ENCODE assay signal across 9 mouse cellular contexts in genomic region chr12:79679251-79679901, GRCm38 (mm10).
A peak's percentile ranks its signal among the peaks of the same experiment; 100 is the strongest.
DNase-seq lines count a peak whose midpoint lies in the region; ATAC-seq and TF ChIP-seq lines count a peak whose summit lies in the region.
"Had no signal": no experiment of that assay in that cellular context is flagged by ENCODE, and none has a peak within 500 bp of the region (broad histone marks: within the 10 kb centered on the region; RNA-seq: fewer than 3 reads in every experiment).

No protein-coding gene starts in this region.

- no peak for TF ChIP-seq CTCF in kidney, postnatal 0 days (IDR thresholded peaks at IDR 0.05; ENCODE audit: low read depth)

- peaks cover 31% of the 10 kb centered on the region for H3K4me1 ChIP-seq in kidney, postnatal 0 days (replicated peaks; ENCODE audit: insufficient read depth, low read length)
- H3K4me1 ChIP-seq in forebrain, embryonic 14.5 days (ENCODE audit: control insufficient read depth, insufficient read depth, low read length), result peaks cover 17% of the 10 kb centered on the region
- H3K4me1 ChIP-seq in hindbrain, embryonic 12.5 days, result peaks cover 27% of the 10 kb centered on the region
- H3K4me1 ChIP-seq in neural tube, embryonic 15.5 days, result peaks cover 13% of the 10 kb centered on the region

- no peak overlapping the region for H3K4me2 ChIP-seq in kidney, postnatal 0 days (ENCODE audit: low read length)
- H3K4me2 ChIP-seq in forebrain, embryonic 14.5 days (ENCODE audit: low read length), result no peak overlapping the region
- H3K4me2 ChIP-seq in hindbrain, embryonic 12.5 days (replicated peaks), result no peak overlapping the region
- H3K4me2 ChIP-seq in neural tube, embryonic 15.5 days, result no peak overlapping the region

- H3K36me3 ChIP-seq in kidney, postnatal 0 days (ENCODE audit: insufficient read depth, low read length), result no peaks in the 10 kb centered on the region
- H3K36me3 ChIP-seq in forebrain, embryonic 14.5 days (ENCODE audit: control insufficient read depth, insufficient read depth, low read length), result no peaks in the 10 kb centered on the region
- no peaks in the 10 kb centered on the region for H3K36me3 ChIP-seq in hindbrain, embryonic 12.5 days
- H3K36me3 ChIP-seq in neural tube, embryonic 15.5 days, result no peaks in the 10 kb centered on the region

- H3K9me3 ChIP-seq in kidney, postnatal 0 days (replicated peaks; ENCODE audit: low read length), result no peaks in the 10 kb centered on the region
- H3K9me3 ChIP-seq in forebrain, embryonic 14.5 days (replicated peaks; ENCODE audit: control insufficient read depth, low read length), result no peaks in the 10 kb centered on the region
- no peaks in the 10 kb centered on the region for H3K9me3 ChIP-seq in hindbrain, embryonic 12.5 days (replicated peaks)
- H3K9me3 ChIP-seq in neural tube, embryonic 15.5 days (replicated peaks), result no peaks in the 10 kb centered on the region

- DNase-seq in kidney, postnatal 0 days (ENCODE audit: low spot score), result peak; percentile 70
- DNase-seq in kidney, postnatal 10 days, result no peak
- peak; percentile 43 for DNase-seq in forebrain, embryonic 14.5 days (ENCODE audit: low spot score)
- DNase-seq in embryo, embryonic 9.5 days (ENCODE audit: extremely low spot score), result no peak
- no peak for DNase-seq in layer of hippocampus, adult 8-10 months (ENCODE audit: low spot score in 2 of 2)
- DNase-seq in adrenal gland, postnatal 14 days, result no peak

- H3K27me3 ChIP-seq in kidney, postnatal 0 days (ENCODE audit: insufficient read depth, low read length), result no peaks in the 10 kb centered on the region
- no peaks in the 10 kb centered on the region for H3K27me3 ChIP-seq in forebrain, embryonic 14.5 days (replicated peaks; ENCODE audit: control insufficient read depth, insufficient read depth, low read length)
- no peaks in the 10 kb centered on the region for H3K27me3 ChIP-seq in hindbrain, embryonic 12.5 days
- H3K27me3 ChIP-seq in neural tube, embryonic 15.5 days (replicated peaks), result no peaks in the 10 kb centered on the region
- H3K27me3 ChIP-seq: megakaryocyte, embryonic 14.5 days had no signal

- H3K27ac ChIP-seq in kidney, postnatal 0 days, result peak overlapping the region; percentile 44; the same call in 1 of the 2 replicates
- H3K27ac ChIP-seq in forebrain, embryonic 14.5 days (ENCODE audit: low read depth, low read length), result peak overlapping the region; percentile 49; the same call in 1 of the 2 replicates
- H3K27ac ChIP-seq in hindbrain, embryonic 12.5 days, result peak overlapping the region; percentile 70; the same call in 1 of the 2 replicates
- H3K27ac ChIP-seq in neural tube, embryonic 15.5 days (replicated peaks), result peak overlapping the region; percentile 66

- no peak overlapping the region for H3K9ac ChIP-seq in kidney, postnatal 0 days (ENCODE audit: low read depth, low read length)
- H3K9ac ChIP-seq in forebrain, embryonic 14.5 days (ENCODE audit: low read length), result no peak overlapping the region
- H3K9ac ChIP-seq in hindbrain, embryonic 12.5 days, result no peak overlapping the region
- no peak overlapping the region for H3K9ac ChIP-seq in neural tube, embryonic 15.5 days (replicated peaks)

- 59% methylated on average over 11 of the region's 11 CpGs for WGBS in kidney, postnatal 0 days
- WGBS in forebrain, embryonic 14.5 days, result 67% methylated on average over 11 of the region's 11 CpGs
- 76% methylated on average over 11 of the region's 11 CpGs for WGBS in hindbrain, embryonic 12.5 days
- 64% methylated on average over 11 of the region's 11 CpGs for WGBS in neural tube, embryonic 15.5 days

- no peak overlapping the region for H3K4me3 ChIP-seq in kidney, postnatal 0 days (replicated peaks; ENCODE audit: low read depth, low read length)
- no peak overlapping the region for H3K4me3 ChIP-seq in forebrain, embryonic 14.5 days (ENCODE audit: low read depth, low read length)
- H3K4me3 ChIP-seq in hindbrain, embryonic 12.5 days, result no peak overlapping the region
- H3K4me3 ChIP-seq in neural tube, embryonic 15.5 days (replicated peaks), result no peak overlapping the region
- H3K4me3 ChIP-seq: megakaryocyte, embryonic 14.5 days had no signal

- ATAC-seq in kidney, postnatal 0 days (replicated peaks; ENCODE audit: low FRiP score, low read depth), result no peak
- peak; percentile 25; the same call in 1 of the 2 replicates for ATAC-seq in forebrain, embryonic 14.5 days
- no peak for ATAC-seq in hindbrain, embryonic 12.5 days (ENCODE audit: low FRiP score)
- ATAC-seq in neural tube, embryonic 15.5 days (ENCODE audit: low FRiP score), result no peak

Comparison
In these comparisons a context has a peak if more than half of its experiments do, and no peak if none do; other contexts are left out.
1. DNase-seq: peak in kidney, postnatal 0 days (single experiment) and forebrain, embryonic 14.5 days (single experiment); none in kidney, postnatal 10 days (single experiment), embryo, embryonic 9.5 days (single experiment), layer of hippocampus, adult 8-10 months (0 of 2) and adrenal gland, postnatal 14 days (single experiment).
2. Peak in every context shown above with its lines, with median percentiles within 50 percentile points of each other: H3K27ac ChIP-seq.